Mouse (Mus musculus): ENCODE measurements around the gene Sh3bp1.

DNA sequence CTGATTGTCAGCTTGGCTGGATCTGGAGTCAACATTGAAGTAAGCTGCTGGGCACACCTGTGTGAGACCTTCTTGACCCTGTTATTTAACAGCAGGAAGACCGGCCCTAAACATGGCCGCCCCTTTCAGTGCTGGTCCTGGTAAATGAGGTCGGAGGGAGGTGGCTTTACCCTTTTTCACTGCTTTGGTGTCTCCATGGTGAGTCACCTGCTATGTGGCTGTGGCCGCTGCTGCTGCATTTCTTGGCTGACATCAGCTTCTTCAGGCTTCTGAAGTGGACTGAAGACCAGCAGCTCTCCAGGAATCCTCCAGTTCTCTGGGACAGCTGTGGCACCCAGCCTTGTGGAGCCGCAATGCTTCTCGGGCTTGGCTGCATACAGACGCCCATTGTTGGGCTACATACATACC is 30.7 kb upstream of the Sh3bp1 start:
- TF ChIP-seq CTCF (IDR thresholded peaks at IDR 0.05; ENCODE audit: low read depth, low read length) (no peak), POLR2A (IDR thresholded peaks at IDR 0.05; ENCODE audit: insufficient read depth, low read length) (no peak)

Measured in ES-Bruce4 (cell line).